Mouse (Mus musculus) Muller cell, postnatal 12 days (primary cell): ENCODE measurements around the gene Syt7.

Experiments used
- DNase-seq: peaks from one replicate; pipeline ENCODE4 v3.0.0-alpha.2; 2015; ENCODE audit errors: inconsistent ontology term

The Syt7 gene

DNA sequence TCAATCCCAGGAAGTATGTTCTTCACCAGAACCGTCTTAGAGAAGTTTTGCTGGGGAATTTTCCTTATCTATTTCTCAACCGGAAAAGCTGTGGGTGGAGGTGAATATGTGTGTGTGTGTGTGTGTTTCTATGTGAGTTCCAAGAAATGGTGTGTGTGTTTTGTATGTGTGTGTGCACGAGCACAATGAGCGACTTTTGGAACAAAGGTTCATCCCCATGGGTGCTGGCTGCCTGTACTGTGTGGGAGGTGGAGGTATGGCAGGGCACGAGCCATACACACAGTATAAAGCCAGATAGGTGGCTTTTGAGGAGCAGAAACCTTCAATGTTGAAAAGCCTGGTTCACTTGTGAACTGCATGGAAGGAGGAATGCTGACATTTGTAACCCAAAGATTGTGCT lies 1.2 kb upstream of the Syt7 start:
- DNase-seq, result no peak

DNA sequence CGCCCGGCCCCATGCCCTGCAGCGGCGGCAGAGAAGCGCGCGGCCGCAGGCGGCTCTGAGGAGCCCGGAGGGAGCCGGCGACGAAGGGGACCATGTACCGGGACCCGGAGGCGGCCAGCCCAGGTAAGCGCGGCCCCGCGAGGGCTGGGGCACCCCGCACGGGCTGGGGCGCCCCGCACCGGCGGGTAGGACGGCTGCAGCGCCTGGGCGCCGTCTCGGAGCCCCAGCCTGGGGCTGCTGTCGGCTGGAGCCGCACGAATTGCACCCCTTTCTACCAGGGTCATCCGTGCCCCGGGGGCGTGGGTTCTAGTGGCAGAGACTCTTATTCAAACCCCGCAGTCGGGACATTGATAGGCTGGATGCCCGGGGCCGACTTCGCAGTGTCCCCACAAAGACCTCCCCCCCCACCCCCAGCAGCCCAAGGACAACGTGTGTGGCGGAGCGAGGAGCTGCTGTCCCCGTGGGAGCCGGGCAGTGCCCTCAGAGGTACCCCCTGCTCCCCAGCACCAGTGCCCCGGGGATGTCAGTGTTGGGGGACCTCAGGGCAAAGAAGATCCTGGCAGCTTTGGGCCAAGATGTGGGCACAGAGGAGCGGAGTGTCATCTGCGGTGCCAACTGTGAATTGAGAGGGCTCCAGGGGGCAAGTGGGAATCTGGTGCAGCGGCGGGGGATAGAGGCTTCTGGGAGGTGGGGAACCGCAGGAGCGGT lies 655 bp downstream of the Syt7 start:
- peak; percentile 1 for DNase-seq

DNA sequence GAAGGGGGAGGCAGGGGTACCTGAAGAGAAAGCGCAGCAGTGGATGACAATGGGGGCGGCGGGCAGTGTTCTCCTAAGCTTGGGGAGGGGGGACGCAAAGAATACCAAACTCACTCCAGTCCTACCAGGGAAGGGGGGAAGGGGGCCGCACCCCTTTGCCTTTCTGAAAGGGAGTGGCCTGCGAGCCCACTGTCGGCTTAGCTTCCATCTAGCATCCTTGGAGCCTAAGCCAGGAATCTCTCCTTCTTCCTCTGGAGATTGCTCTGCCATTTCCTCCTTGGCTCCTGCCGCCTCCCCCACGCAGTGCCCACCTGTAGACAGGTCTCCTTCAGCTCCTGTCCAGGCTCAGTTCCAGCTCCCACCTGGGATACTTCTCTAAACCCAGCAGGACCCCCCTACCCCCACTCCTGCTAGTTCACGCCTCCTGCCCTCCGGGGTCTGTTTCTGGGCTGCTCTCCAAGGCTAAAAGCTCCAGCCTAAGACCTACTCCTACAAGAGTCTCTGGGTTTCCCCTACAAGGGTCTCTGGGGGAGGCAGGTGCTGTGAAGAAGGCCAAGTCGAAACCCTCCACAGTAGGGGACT lies 1.3 kb downstream of the Syt7 start:
- no peak for DNase-seq

DNA sequence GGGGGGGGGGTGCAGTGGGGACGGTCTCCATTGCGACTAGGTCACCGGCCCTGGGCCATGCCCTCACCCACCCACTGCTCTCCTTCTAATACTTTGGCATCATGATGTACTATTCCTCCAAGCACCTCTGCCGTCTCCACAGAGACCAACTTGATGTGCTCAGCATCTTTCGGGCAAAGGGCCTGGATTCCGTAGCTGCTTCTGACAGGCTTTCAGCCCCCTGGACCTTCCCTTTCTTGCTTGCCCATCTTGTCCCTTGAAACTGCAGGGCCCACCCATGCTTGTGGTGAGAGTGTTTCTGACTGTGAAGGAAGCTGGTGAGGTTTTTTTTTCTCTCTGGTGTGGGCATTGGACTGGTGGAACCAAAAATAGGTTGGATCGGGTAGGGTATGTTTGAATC lies 2.1 kb downstream of the Syt7 start:
- no peak for DNase-seq

DNA sequence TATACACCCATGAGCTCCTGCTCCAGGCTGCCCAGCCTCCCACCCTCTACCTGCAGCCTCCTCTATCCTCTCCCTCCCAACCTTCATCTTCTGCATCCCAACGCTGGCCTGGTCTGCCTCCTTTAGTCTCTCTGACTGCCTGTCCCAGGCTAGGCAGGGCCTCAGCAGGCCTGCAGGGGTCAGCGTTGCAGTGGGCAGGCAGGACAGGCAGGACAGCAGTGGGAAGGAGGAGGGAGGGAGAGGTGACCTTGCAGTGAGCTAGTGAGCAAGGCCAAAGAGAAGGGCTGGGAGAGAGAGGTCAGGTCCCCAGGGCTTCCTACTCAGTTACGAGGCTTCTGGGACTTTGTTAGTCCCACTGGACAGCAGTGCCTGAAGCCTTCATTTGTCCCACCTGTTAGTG lies 3.1 kb downstream of the Syt7 start:
- peak; percentile 5 for DNase-seq

DNA sequence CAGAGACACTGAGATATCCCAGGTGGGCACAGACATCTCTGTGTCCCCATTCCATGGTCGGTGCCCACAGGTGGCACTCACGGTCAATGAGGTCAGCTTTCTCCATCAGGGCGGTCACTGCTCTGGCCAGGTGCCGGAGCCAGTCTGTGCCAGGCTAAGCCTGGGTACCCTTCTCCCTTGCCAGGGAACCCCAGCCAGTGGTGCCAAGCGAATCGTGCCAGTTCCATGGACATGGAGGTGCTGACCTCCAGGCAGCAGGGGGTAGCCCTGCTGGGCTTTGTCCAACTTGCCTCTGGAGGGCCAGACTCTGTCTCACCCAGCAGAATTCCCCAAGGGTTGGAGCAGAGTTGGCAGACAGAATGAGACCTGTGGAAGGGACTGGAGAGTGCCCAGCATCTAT lies 4.6 kb downstream of the Syt7 start:
- DNase-seq, result no peak

DNA sequence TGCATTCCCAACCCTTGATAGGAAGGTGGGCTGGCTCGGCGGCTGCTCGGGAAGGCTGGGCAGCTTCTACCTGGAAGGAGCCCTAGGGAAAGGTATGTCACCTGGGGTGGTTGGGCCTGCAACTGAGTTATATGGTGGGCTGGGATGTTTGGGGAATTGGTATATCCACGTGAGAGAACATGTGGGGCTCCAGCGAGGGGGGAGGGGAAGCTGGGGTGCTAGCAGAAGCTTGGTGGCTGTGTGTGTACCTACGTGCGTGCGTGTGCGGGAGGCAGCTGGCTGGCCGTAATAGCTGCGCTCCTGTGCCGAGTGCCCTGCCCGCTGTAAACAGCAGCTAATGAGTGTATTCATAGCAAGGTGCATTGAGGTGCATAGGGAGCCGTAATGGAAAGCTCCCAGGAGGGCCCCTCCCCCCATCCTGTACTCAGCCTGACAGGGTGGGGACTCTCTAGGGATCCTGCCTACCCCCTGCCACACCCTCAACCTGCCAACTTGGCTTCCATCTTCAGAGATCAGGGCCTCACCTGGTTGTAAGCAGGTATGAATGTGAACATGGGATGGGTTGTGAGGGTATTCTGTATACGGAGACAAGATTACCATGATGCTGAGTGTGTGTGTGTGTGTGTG lies 5.1 kb downstream of the Syt7 start:
- DNase-seq, result no peak

DNA sequence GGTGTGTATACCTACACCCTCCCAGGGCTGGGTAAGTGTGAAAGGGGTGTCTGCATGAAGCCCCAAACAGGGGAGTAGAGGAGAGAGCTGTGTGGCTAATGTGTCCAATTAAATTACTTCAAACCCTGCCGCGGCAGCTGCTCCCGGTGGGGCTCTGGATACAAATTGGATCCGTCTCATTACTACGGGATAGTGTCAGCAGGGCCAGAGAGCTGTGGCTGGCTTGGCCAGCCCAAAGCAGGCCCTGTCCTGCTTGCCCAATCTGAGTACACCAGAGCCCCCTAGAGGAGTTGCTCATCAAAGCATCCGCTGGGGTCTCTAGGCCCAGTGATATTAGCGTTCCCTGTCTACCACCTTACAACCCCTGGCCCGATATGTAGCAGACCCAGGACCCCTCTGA lies 6.3 kb downstream of the Syt7 start:
- DNase-seq, result peak; percentile 12

DNA sequence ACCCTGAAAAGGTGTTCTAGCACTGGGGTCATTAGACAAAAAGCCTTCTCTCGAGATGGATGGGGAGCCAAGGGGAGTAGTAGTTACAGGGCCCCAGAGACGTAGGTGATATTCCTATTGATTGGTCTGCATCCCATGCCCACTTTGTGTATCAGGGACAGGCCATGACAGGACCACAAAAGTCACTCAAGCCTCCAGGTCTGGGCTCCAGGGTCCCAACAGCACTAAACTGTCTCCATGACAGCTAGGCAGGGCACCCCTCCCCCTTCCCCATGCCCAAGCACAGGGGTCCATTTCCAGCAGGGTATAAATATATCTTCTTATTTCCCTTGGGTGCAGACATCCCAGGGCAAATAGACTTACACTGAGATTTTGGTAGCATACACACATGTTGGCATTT lies 8.1 kb downstream of the Syt7 start:
- DNase-seq, result no peak

DNA sequence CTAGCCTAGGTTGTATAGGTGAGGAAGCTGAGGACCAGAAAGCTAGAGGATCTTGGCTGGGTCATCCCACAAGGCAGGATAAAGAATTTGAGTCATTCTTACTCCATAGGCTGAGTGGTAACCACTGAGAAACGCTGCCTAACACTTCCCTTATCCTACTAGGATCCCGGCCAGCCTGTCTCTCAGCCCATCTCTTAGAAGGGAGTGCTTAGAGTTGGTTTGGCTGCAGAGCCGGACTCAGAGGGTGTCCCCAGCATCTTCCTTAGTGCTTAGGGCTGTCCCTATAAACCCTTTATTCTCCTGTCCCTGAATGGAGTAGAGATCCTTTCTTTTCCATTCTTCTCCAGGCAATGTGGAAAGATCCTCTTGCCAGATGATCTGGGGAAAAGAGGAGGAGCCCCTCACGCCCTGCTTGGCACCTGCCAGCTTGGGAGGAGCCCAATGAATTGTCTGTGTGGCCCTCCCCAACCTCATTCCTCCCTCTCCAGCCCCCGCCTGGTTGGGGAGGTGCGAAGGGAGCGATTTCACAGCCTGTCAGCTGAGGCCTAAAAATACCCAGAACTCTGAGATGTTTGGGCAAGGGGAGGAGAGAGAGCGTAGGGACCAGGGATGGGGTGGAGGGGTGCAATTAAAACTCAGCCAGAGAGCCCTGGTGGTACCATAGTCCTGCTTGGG lies 8.7 kb downstream of the Syt7 start:
- no peak for DNase-seq

DNA sequence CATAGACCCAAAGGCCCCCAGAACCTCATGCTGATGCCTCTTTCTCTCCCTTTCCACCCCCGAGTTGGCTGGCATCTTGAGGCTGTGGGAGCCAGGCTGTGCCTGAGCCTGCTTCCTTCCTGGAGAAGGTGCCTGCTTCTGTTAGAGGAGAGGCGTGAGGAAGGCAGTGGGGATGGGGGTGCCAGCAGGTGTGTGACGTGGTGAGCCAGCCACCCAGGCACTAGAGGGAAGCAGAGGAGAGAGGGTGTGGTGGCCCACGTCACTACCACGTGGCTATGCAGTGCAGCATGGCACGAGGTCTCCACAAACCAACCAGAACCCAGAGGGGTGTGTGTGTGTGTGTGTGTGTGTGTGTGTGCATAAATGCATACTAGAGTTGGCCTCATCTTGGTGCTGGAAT lies 9.4 kb downstream of the Syt7 start:
- DNase-seq, result no peak

DNA sequence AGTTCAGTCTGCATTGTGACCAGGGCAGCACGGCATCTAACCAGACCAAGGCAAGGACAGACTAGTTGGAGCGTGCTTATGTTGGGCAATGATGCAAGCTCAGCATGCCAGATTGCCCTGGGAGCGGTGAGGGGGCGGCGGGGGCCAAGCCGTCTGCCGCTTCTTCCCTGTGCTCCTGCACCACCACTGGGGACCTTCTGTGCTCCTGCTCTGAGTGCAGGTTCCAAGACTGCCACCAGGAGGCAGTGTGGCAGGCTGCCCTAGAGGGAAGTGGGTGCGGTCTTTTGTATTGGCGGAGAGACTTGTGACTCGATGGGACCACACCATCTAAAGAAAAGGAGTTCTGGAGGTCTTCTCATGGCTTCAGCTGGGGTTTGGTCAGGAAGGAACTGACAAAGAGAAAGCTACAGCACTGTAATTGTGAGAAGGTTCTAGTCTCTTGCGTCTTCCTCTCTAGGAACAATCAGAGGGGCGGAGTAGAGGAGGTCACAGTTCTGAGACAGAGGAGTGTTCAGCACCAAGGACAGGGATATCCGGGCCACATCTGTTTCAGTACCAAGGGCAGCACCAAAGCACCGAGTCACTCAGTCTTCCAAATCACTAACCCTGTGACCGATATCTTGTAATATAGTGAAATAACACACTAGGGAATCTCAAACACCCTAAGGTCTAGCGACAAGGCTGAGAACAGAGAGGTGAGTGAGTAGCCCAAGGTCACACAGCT lies 14.0 kb downstream of the Syt7 start:
- peak; percentile 67 for DNase-seq

DNA sequence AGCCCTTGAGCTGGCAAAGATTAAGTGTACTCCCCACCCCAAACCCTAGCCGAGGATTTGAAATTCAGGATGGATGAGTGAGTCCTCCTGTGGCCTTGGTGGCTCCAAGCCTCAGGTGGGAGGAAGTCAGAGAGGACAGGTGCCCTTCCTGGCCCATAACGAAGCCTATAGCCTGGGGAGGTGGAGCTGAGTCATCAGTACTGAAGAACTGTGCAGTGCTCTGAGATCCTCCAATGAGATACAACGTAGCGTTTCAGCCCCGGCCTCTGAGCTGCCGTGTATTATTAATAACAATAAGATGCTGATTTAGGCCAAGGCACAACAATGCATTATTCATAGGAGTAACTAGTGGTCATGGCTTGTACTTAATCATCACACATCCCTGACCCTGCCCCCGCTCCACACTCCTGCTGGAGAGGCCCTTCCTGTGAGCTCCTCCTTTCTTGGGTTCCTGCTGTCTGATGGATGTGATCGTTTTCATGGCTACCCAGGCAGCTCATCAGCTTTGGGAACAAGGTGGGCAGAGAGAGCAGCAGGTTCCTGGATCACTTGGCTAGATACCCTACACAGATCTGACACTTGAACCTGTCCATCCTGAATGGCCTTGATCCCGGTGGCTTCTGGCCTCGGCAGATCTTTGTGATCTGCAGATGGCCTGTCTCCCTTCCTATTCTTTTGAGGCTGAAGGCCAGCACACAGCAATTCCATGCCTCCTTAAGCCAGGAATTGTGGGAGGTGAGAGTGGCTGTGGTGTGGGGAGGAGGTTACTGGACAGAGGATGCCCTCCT lies 14.9 kb downstream of the Syt7 start:
- DNase-seq, result no peak

DNA sequence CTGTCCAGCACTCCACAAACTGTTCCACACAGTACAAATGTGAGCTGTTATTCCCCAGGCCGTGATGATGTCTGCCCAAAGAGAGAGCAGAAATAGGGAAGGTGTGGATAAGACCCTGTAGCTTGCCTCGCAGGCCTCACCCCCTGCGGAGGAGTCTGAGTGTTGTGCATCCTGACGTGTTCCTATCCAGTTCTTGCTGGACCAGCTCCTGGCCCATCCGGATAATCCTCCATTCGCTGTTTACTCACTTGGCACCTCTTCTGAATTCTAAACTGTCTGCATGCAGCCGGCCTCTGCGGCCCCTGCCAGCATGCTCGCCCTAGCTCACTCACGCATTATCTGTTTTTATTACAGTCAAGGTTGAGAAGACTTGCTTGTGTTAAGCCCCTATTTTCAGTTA lies 15.5 kb downstream of the Syt7 start:
- DNase-seq, result no peak

DNA sequence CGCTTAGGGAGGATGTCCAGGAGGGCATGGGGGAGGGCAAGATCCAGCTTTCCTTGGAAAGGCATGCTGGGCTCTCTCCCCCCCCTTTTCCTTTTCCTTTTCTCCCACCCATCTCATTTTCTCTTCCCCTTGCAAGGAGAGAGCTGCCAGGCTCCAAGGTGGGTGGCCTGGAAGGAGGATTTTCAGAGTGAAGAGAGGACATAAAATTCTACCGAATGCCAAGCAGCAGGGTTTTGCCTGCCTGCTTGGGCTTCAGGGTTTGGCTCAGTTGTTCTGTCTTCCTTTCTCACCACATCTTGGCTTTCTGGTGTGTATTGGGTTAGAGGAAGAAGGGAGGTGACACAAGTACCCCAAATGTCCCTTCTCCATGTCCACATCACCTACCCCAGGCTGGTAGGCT lies 16.0 kb downstream of the Syt7 start:
- DNase-seq, result no peak

DNA sequence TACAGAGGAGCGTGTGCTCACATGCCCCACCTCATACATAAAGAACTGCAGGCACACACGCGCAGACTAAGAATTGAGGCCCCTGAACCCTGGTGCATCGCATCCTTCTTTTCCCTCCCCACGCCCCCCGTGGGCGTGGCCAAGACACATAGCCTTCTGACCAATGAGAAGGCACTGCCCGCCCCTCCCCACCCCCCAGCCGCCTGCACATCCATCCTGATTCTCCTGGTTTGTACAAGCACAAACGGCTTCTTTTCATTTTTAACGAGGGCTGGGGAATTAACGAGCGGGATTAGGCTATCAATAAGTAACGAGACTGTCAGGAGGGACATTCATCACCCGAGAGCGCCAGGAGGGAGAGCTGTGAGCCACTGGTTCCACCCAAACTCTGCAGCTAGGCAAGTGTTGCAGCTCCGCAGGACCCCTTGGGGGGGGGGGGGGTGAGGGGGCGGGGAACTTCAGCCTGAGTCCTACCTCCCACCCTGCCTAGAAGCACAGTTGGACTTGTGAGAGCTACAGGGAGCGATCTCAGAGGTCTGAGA lies 24.9 kb downstream of the Syt7 start:
- peak; percentile 53 for DNase-seq

DNA sequence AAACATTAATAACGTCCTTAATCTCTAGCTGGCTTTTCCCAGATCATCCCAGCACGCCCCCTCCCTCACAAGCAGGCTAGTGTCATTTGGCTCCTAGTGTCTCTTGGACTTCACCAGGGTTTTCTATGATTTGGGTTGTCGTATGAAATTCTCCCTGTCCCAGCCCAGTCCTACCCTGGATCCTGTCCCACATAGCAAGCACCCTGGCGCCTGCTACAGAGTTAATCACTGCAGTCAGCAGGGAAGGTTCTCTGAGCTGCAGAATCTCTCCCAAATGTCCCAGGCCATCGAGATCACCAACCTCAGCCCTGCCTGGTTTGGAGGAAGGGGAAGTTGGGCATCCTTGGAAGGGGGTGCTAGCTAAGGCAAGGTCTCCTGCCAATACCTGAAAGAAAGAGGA lies 26.6 kb downstream of the Syt7 start:
- DNase-seq, result no peak

DNA sequence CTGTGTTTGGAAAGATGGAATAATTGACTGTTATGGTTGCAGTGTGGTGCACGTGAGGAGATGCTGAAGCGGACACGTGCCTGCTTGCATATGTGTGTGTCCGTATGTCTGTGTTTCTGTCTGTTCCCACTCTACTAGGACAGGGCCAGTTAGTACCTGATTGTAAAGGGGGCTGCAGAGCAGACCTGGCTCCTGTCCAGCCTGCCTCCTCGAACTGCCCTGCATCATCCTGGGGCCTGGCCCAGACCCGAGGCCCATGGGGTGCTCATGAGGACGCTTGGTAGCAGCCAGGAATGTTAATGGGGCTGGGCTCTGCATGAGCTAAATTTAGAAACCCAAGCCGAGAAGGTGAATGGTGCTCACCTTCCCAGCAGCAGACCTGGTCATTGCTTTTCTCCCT lies 28.0 kb downstream of the Syt7 start:
- DNase-seq, result no peak

DNA sequence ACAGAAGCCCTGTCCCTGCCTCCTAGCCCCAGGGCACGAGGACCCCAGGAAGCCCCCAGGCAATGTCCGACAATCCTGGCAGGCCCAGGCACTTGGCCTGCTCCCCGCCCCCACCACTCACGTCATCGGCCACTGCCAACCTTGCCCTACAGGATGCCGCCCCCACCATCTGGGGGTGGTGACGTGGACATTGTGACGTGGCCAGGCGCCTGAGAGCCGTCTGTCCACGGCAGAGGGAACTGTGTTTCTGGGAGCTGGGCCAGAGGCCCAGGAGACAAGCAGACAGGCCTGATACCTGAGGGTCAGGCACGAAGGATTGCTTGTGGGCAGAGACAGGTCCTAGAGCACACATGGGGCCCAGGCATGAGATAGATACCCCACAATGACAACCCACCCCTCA lies 28.5 kb downstream of the Syt7 start:
- no peak for DNase-seq

DNA sequence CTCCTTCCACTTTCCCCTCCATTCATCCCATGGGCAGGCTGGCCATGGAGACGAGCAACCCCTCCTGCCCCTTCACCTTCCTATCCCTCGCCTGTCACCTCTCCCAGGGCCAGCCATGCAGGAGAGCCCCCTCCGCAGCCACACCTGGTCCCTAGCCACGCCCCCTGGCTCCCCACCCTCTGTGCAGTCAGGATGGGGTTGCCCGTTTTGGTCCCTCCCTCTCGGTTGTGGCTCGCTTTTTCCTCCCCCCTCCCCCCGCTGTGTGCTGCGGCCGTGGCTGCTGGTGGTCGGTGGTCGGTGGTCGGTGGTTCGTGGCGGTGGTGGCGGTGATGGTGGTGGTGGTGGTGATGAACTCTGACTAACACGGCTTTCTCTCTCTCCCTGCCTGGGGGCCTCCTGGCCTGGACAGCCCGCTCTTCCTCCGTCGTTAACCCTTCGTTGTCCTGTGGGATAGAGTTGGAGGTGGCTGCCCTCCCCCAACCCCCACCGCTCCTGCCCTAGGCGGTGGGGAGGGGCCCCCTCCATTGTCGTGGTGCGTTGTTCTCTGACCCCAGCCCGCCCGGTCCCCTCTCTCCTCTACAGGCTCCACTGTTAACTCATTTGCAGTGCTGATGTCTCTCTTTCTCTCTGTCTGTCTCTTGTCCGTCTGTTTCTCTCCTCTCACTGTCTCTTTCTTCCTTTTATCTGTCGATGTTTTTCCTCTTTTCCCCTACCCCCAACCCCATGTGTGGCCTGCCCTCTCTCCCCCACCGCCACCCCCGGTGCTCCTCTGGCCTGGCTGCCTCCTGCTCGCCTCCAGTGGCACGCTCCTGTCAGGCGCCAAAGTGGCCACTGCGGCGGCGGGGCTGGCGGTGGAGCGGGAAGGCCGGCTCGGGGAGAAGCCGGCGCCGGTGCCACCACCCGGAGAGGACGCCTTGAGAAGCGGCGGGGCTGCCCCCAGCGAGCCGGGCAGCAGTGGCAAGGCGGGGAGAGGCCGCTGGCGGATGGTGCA lies 33.4 kb downstream of the Syt7 start:
- peak; percentile 39 for DNase-seq
